ENCODE assay signal across 15 mouse cellular contexts in the genomic region with DNA sequence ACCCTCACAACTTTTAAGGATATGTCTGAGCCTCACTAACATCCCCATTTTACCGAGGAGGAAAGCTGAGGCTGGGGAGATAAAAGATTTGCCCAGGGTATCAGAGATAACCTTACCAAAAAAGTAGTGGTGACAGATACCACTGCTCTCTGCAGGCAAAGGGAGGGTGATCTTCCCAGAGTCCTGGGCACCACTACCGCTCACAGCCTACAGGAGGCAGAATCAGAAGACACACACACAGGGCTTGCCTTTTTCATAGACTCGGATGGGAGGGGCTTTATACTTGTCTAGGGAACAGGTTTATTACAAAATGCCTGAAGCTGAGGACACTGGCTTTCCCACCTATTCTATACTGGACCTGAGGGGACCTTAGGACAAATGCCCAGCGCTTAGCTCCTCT. TPM values are rescaled to one million over a fixed set of nuclear protein-coding genes. Genes with fewer than 3 reads are reported as not detected.
DNase-seq lines count a peak whose midpoint lies in the region; ATAC-seq and TF ChIP-seq lines count a peak whose summit lies in the region.
"Had no signal": no experiment of that assay in that cellular context is flagged by ENCODE, and none has a peak within 500 bp of the region (broad histone marks: within the 10 kb centered on the region; RNA-seq: fewer than 3 reads in every experiment).

No protein-coding gene starts in this region.

- no peaks in the 10 kb centered on the region for H3K9me3 ChIP-seq in intestine, postnatal 0 days (ENCODE audit: control insufficient read depth)
- H3K9me3 ChIP-seq in intestine, embryonic 16.5 days (ENCODE audit: control insufficient read depth, low read length) = no peaks in the 10 kb centered on the region
- no peaks in the 10 kb centered on the region for H3K9me3 ChIP-seq in midbrain, postnatal 0 days (ENCODE audit: low read length)
- H3K9me3 ChIP-seq in midbrain, embryonic 16.5 days (replicated peaks; ENCODE audit: control insufficient read depth, low read length, poor library complexity, severe bottlenecking) = no peaks in the 10 kb centered on the region
- no peaks in the 10 kb centered on the region for H3K9me3 ChIP-seq in stomach, postnatal 0 days (ENCODE audit: control insufficient read depth, low read length)
- H3K9me3 ChIP-seq: G1E; lung, embryonic 15.5 days; midbrain, embryonic 12.5 days; neural tube, embryonic 12.5 days had no signal

- H3K4me1 ChIP-seq in intestine, postnatal 0 days (replicated peaks; ENCODE audit: control insufficient read depth, insufficient read depth, low read length) = peaks cover 24% of the 10 kb centered on the region
- peaks cover 52% of the 10 kb centered on the region for H3K4me1 ChIP-seq in intestine, embryonic 16.5 days (ENCODE audit: control insufficient read depth, insufficient read depth, low read length)
- no peaks in the 10 kb centered on the region for H3K4me1 ChIP-seq in midbrain, postnatal 0 days (ENCODE audit: insufficient read depth, low read length)
- H3K4me1 ChIP-seq in midbrain, embryonic 16.5 days (ENCODE audit: control insufficient read depth, insufficient read depth, low read length) = peaks cover 6% of the 10 kb centered on the region; the same call in 1 of the 2 replicates
- H3K4me1 ChIP-seq in stomach, postnatal 0 days (replicated peaks; ENCODE audit: control insufficient read depth, insufficient read depth) = peaks cover 7% of the 10 kb centered on the region; the same call in 1 of the 2 replicates

- H3K4me3 ChIP-seq in intestine, postnatal 0 days (ENCODE audit: low read depth, low read length) = no peak overlapping the region
- no peak overlapping the region for H3K4me3 ChIP-seq in intestine, embryonic 16.5 days (ENCODE audit: low read length)
- H3K4me3 ChIP-seq in midbrain, postnatal 0 days (ENCODE audit: low read depth, low read length) = no peak overlapping the region
- H3K4me3 ChIP-seq in midbrain, embryonic 16.5 days (ENCODE audit: low read depth, low read length) = no peak overlapping the region
- H3K4me3 ChIP-seq in stomach, postnatal 0 days (ENCODE audit: low read depth, low read length) = no peak overlapping the region
- H3K4me3 ChIP-seq: lung, embryonic 15.5 days; midbrain, embryonic 12.5 days; neural tube, embryonic 12.5 days had no signal

- peak; percentile 58 for TF ChIP-seq CTCF in intestine, postnatal 0 days (IDR thresholded peaks at IDR 0.05; ENCODE audit: low read depth)
- peak; percentile 23 for TF ChIP-seq CTCF in midbrain, postnatal 0 days (IDR thresholded peaks at IDR 0.05)
- TF ChIP-seq CTCF in stomach, postnatal 0 days (IDR thresholded peaks at IDR 0.05; ENCODE audit: low read depth) = peak; percentile 56

- ATAC-seq in intestine, postnatal 0 days = no peak
- no peak for ATAC-seq in intestine, embryonic 16.5 days
- no peak for ATAC-seq in midbrain, postnatal 0 days (ENCODE audit: low FRiP score)
- ATAC-seq in midbrain, embryonic 16.5 days = no peak
- ATAC-seq in common myeloid progenitor, adult 5-6 weeks (replicated peaks; ENCODE audit: low read depth, poor library complexity, severe bottlenecking) = 0 out of 2 replicates have a peak, but pooled peaks have one; percentile 52
- no peak for ATAC-seq in stomach, postnatal 0 days (ENCODE audit: low FRiP score, low TSS enrichment)

- no peak overlapping the region for H3K27ac ChIP-seq in intestine, postnatal 0 days (ENCODE audit: low read depth, low read length)
- H3K27ac ChIP-seq in intestine, embryonic 16.5 days (ENCODE audit: low read length) = no peak overlapping the region
- H3K27ac ChIP-seq in midbrain, postnatal 0 days (ENCODE audit: low read depth, low read length) = no peak overlapping the region
- H3K27ac ChIP-seq in midbrain, embryonic 16.5 days (ENCODE audit: low read length) = no peak overlapping the region
- H3K27ac ChIP-seq in stomach, postnatal 0 days (replicated peaks) = 0 out of 2 replicates have a peak overlapping the region, but pooled peaks have one; percentile 35
- H3K27ac ChIP-seq: lung, embryonic 15.5 days; midbrain, embryonic 12.5 days; neural tube, embryonic 12.5 days had no signal

- H3K36me3 ChIP-seq in intestine, postnatal 0 days (ENCODE audit: control insufficient read depth, insufficient read depth) = peaks cover 24% of the 10 kb centered on the region; the same call in 1 of the 2 replicates
- no peaks in the 10 kb centered on the region for H3K36me3 ChIP-seq in intestine, embryonic 16.5 days (ENCODE audit: control insufficient read depth, insufficient read depth, low read length)
- peaks cover 2% of the 10 kb centered on the region; the same call in 1 of the 2 replicates for H3K36me3 ChIP-seq in midbrain, postnatal 0 days (ENCODE audit: insufficient read depth, low read length)
- no peaks in the 10 kb centered on the region for H3K36me3 ChIP-seq in midbrain, embryonic 16.5 days (ENCODE audit: control insufficient read depth, insufficient read depth, low read length)
- no peaks in the 10 kb centered on the region for H3K36me3 ChIP-seq in stomach, postnatal 0 days (ENCODE audit: control insufficient read depth, insufficient read depth, low read length)
- H3K36me3 ChIP-seq: G1E; lung, embryonic 15.5 days; midbrain, embryonic 12.5 days; neural tube, embryonic 12.5 days had no signal

- no peak for DNase-seq in midbrain, postnatal 0 days (ENCODE audit: low spot score)
- DNase-seq in stomach, postnatal 0 days (ENCODE audit: low spot score) = no peak
- no peak for DNase-seq in urinary bladder, adult 18-20 months (ENCODE audit: low spot score in 2 of 2)
- DNase-seq in cerebellum, postnatal 25 days = no peak
- DNase-seq: kidney, postnatal 36 days; right cerebral cortex, postnatal 14 days had no signal

- no peak overlapping the region for H3K4me2 ChIP-seq in intestine, postnatal 0 days (replicated peaks; ENCODE audit: low read depth)
- no peak overlapping the region for H3K4me2 ChIP-seq in intestine, embryonic 16.5 days (ENCODE audit: low read depth, low read length)
- no peak overlapping the region for H3K4me2 ChIP-seq in midbrain, postnatal 0 days (ENCODE audit: low read depth, low read length, poor library complexity, severe bottlenecking)
- H3K4me2 ChIP-seq in midbrain, embryonic 16.5 days (ENCODE audit: low read length) = no peak overlapping the region
- H3K4me2 ChIP-seq in stomach, postnatal 0 days (replicated peaks; ENCODE audit: low read depth) = no peak overlapping the region
- H3K4me2 ChIP-seq: heart, embryonic 11.5 days; lung, embryonic 15.5 days; midbrain, embryonic 12.5 days; neural tube, embryonic 12.5 days had no signal

- no peaks in the 10 kb centered on the region for H3K27me3 ChIP-seq in intestine, postnatal 0 days (replicated peaks; ENCODE audit: control insufficient read depth, insufficient read depth, low read length)
- H3K27me3 ChIP-seq in intestine, embryonic 16.5 days (replicated peaks; ENCODE audit: control insufficient read depth, insufficient read depth, low read length) = no peaks in the 10 kb centered on the region
- no peaks in the 10 kb centered on the region for H3K27me3 ChIP-seq in midbrain, postnatal 0 days (ENCODE audit: insufficient read depth, low read length)
- no peaks in the 10 kb centered on the region for H3K27me3 ChIP-seq in midbrain, embryonic 16.5 days (ENCODE audit: control insufficient read depth, insufficient read depth, low read depth, low read length)
- no peaks in the 10 kb centered on the region for H3K27me3 ChIP-seq in stomach, postnatal 0 days (ENCODE audit: control insufficient read depth, insufficient read depth, low read length)
- H3K27me3 ChIP-seq: lung, embryonic 15.5 days; midbrain, embryonic 12.5 days; neural tube, embryonic 12.5 days had no signal

- 78% methylated on average over 4 of the region's 4 CpGs for WGBS in intestine, postnatal 0 days
- WGBS in intestine, embryonic 16.5 days = 78% methylated on average over 4 of the region's 4 CpGs
- 76% methylated on average over 4 of the region's 4 CpGs for WGBS in midbrain, postnatal 0 days
- WGBS in midbrain, embryonic 16.5 days = 75% methylated on average over 4 of the region's 4 CpGs
- WGBS in stomach, postnatal 0 days = 75% methylated on average over 4 of the region's 4 CpGs

- no peak for TF ChIP-seq EP300 in stomach, postnatal 0 days (optimal IDR thresholded peaks at IDR 0.05)

- H3K9ac ChIP-seq in intestine, postnatal 0 days (ENCODE audit: low read depth, low read length) = no peak overlapping the region
- no peak overlapping the region for H3K9ac ChIP-seq in intestine, embryonic 16.5 days (ENCODE audit: low read depth, low read length)
- H3K9ac ChIP-seq in midbrain, postnatal 0 days (replicated peaks; ENCODE audit: low read length, poor library complexity, severe bottlenecking) = no peak overlapping the region
- no peak overlapping the region for H3K9ac ChIP-seq in midbrain, embryonic 16.5 days (ENCODE audit: low read depth, low read length)
- H3K9ac ChIP-seq in stomach, postnatal 0 days (ENCODE audit: low read length) = no peak overlapping the region
- H3K9ac ChIP-seq: lung, embryonic 15.5 days; midbrain, embryonic 12.5 days; neural tube, embryonic 12.5 days had no signal

RNA-seq across cellular contexts. Expression of gene Ksr1, which starts 43.9 kb away (rescaled TPM):
- polyA plus RNA-seq in intestine, postnatal 0 days (2015; fragmentation: Nextera tagmentation; extraction: Ambion mirVana) = 4.7 and 6.8 TPM in 2 replicates
- polyA plus RNA-seq in intestine, embryonic 16.5 days (2015; fragmentation: Nextera tagmentation; extraction: Ambion mirVana) = 4.1 and 4.6 TPM in 2 replicates
- total RNA-seq in midbrain, postnatal 0 days (2014; rRNA removed) = 33.7 and 38.1 TPM in 2 replicates
- 2.6 and 3.2 TPM in 2 replicates for polyA plus RNA-seq in midbrain, postnatal 0 days (2015; fragmentation: Nextera tagmentation; extraction: Ambion mirVana)
- polyA plus RNA-seq in midbrain, embryonic 16.5 days (2015; fragmentation: Nextera tagmentation; extraction: Ambion mirVana) = 4.5 and 5.3 TPM in 2 replicates
- 7.4 and 7.9 TPM in 2 replicates for total RNA-seq in common myeloid progenitor, adult 5-6 weeks (2017)
- polyA plus RNA-seq in stomach, postnatal 0 days (2015; fragmentation: Nextera tagmentation; extraction: Ambion mirVana) = 0.67 and 0.94 TPM in 2 replicates
